Mouse (Mus musculus): ENCODE data around the gene Gm20820.
"Not testable (repeated sequence)": the region's sequence is repeated elsewhere in the genome, so short reads cannot be mapped to it uniquely, and the experiment has no call there.

Gm20820 gene

GRCm38 (mm10) chrY:86061472-86061871 lies at the start of gene Gm20820:
TSS of gene Gm20820 (plus strand) at chrY:86061772.
- not testable (repeated sequence) for DNase-seq (ENCODE audit: low read depth, low spot score)

All from forelimb bud, embryonic 11.5 days (tissue).